Mouse (Mus musculus) lung, postnatal 0 days (tissue): ENCODE data around the gene Fbxo5. TPM values are rescaled to one million over a fixed set of nuclear protein-coding genes. Genes with fewer than 3 reads are reported as not detected.

Experiments used
- ATAC-seq: fragments of 200-750 bp; cut with Nextera tagmentation; 2 replicates; pipeline ENCODE4 v1.8.0; 2017; ENCODE audit warnings: moderate library complexity
- DNase-seq: peaks from one replicate; pipeline ENCODE4 v3.0.0-alpha.2; 2016; ENCODE audit warnings: low spot score
- H3K27ac ChIP-seq: fragments of 300-500 bp; sonication (generic); 2 replicates; pipeline ENCODE4 v1.5.1; 2014; ENCODE audit warnings: antibody characterized with exemption, mild to moderate bottlenecking, low read length, mixed read lengths
- H3K27me3 ChIP-seq: fragments of 300-500 bp; sonication (generic); replicated peaks from 2 replicates; pipeline ENCODE4 v1.6.1; 2014; ENCODE audit warnings: low read length, mixed read lengths; ENCODE audit not compliant: insufficient read depth
- H3K36me3 ChIP-seq: fragments of 300-500 bp; sonication (generic); 2 replicates; pipeline ENCODE4 v1.6.1; 2014; ENCODE audit warnings: low read length, mixed read lengths; ENCODE audit not compliant: insufficient read depth
- H3K4me1 ChIP-seq: fragments of 300-500 bp; sonication (generic); 2 replicates; pipeline ENCODE4 v1.6.1; 2014; ENCODE audit warnings: antibody characterized with exemption, low read depth, low read length, mixed read lengths; ENCODE audit not compliant: insufficient read depth
- H3K4me2 ChIP-seq: fragments of 300-500 bp; sonication (generic); replicated peaks from 2 replicates; pipeline ENCODE4 v1.6.1; 2014; ENCODE audit warnings: low read depth, mild to moderate bottlenecking, low read length, moderate library complexity, mixed read lengths
- H3K4me3 ChIP-seq: fragments of 300-500 bp; sonication (generic); 2 replicates; pipeline ENCODE4 v1.5.1; 2014; ENCODE audit warnings: low read depth, low read length
- H3K9ac ChIP-seq: fragments of 300-500 bp; sonication (generic); replicated peaks from 2 replicates; pipeline ENCODE4 v1.6.1; 2014; ENCODE audit warnings: low read depth, mild to moderate bottlenecking
- H3K9me3 ChIP-seq: fragments of 300-500 bp; sonication (generic); 2 replicates; pipeline ENCODE4 v1.6.1; 2016; ENCODE audit warnings: low read length, mixed read lengths
- CTCF ChIP-seq: IDR thresholded peaks from 2 replicates; pipeline ENCODE4 v1.5.1; 2016; ENCODE audit warnings: antibody characterized with exemption, mild to moderate bottlenecking
- EP300 ChIP-seq: IDR thresholded peaks from 2 replicates; pipeline ENCODE4 v1.6.1; 2016; ENCODE audit warnings: antibody characterized with exemption, mild to moderate bottlenecking, control low read depth
- WGBS: fragments of 180-500 bp; shearing (Covaris S2); extraction: QIAGEN DNeasy Blood & Tissue Kit; methylation state at CpG from one replicate; pipeline ENCODE4 v1.1.7; 2014; 5-methylcytosine and 5-hydroxymethylcytosine counted together
- polyA plus RNA-seq: library from polyadenylated mRNA; unstranded; fragments of >200 nt; fragmentation: Nextera tagmentation; extraction: Ambion mirVana; gene quantifications from 2 replicates; pipeline ENCODE4 v1.2.1, GENCODE M21; 2015

The Fbxo5 gene
- polyA plus RNA-seq, 1 experiment from 2014 or later = 8.4 TPM

DNA sequence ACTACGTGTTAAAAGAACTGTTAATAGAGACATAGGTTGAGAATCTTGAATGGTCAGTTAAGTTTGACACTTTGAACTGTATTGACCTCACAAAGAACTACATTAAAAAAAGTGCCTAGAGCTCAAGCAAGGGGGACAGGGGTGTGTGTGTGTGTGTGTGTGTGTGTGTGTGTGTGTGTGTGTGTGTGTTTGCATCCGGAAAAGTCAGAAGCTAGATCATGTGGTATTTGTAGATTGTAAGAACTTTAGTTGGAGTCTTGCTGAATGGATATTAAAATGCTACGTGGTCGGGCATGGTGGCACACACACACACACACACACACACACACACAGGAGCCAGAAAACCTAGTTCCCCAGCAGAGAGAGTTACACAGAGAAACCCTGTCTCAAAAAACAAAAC lies 1.6 kb upstream of the Fbxo5 start:
- H3K4me3 ChIP-seq = no peak overlapping the region
- no peak for ATAC-seq
- 34% methylated on average over 4 of the region's 4 CpGs for WGBS
- H3K4me2 ChIP-seq = no peak overlapping the region
- no peaks in the 10 kb centered on the region for H3K36me3 ChIP-seq
- no peak for TF ChIP-seq CTCF
- no peak for TF ChIP-seq EP300
- no peak overlapping the region for H3K9ac ChIP-seq
- peaks cover 13% of the 10 kb centered on the region; the same call in 1 of the 2 replicates for H3K4me1 ChIP-seq
- no peaks in the 10 kb centered on the region for H3K9me3 ChIP-seq
- 0 out of 2 replicates have a peak overlapping the region, but pooled peaks have one; percentile 39 for H3K27ac ChIP-seq
- DNase-seq = no peak
- no peaks in the 10 kb centered on the region for H3K27me3 ChIP-seq

DNA sequence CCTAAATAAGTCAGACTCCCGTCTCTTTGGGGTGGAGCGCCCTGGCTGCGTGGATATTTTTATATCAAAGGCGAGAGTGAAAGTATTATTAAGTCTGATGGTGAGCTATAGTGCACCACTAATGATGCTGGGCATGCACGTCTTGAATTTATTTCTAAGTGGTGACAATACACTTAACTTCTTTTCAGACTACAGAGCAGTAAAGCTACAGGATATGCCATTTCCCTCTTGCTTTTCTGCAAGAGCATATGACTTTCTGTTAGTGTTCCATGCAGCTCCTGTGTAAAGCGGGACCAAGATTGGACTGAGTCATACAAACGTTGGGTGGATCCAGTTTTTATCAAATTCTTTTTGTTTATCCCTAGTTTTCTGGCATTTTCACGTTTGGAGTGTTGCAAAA lies 1.0 kb upstream of the Fbxo5 start:
- Histone ChIP-seq H3K27ac (peak overlapping the region; percentile 72), H3K9ac (0 out of 2 replicates have a peak overlapping the region, but pooled peaks have one; percentile 20), H3K4me1 (peaks cover 13% of the 10 kb centered on the region; the same call in 1 of the 2 replicates), H3K27me3 (no peaks in the 10 kb centered on the region), H3K36me3 (0 out of 2 replicates have a peak, but pooled peaks cover 1% of the 10 kb centered on the region), H3K9me3 (no peaks in the 10 kb centered on the region), H3K4me3 (peak overlapping the region; percentile 68), H3K4me2 (peak overlapping the region; percentile 100)
- ATAC-seq = no peak
- DNase-seq = peak; percentile 32
- WGBS = 6% methylated on average over 8 of the region's 8 CpGs
- TF ChIP-seq EP300 (no peak), CTCF (no peak)

- H3K27ac ChIP-seq = peak overlapping the region; percentile 72
- no peak for TF ChIP-seq EP300
- no peak for TF ChIP-seq CTCF
- WGBS = under 1% methylated on average over 43 of the region's 43 CpGs
- DNase-seq (peak; percentile 99), ATAC-seq (peak; percentile 92)
- H3K4me1 ChIP-seq = peaks cover 13% of the 10 kb centered on the region; the same call in 1 of the 2 replicates
- no peaks in the 10 kb centered on the region for H3K27me3 ChIP-seq
- H3K9ac ChIP-seq = 0 out of 2 replicates have a peak overlapping the region, but pooled peaks have one; percentile 20
- peak overlapping the region; percentile 100 for H3K4me2 ChIP-seq
- H3K9me3 ChIP-seq = no peaks in the 10 kb centered on the region
- peak overlapping the region; percentile 68 for H3K4me3 ChIP-seq
- H3K36me3 ChIP-seq = 0 out of 2 replicates have a peak, but pooled peaks cover 6% of the 10 kb centered on the region
Observed at GRCm38 (mm10) chr10:5805731-5806307, 419 bp upstream of the Fbxo5 start.

- H3K36me3 ChIP-seq = peaks cover 11% of the 10 kb centered on the region; the same call in 1 of the 2 replicates
- no peaks in the 10 kb centered on the region for H3K27me3 ChIP-seq
- no peak overlapping the region; the same call in 1 of the 2 replicates for H3K9ac ChIP-seq
- H3K4me2 ChIP-seq = peak overlapping the region; percentile 100
- H3K9me3 ChIP-seq = no peaks in the 10 kb centered on the region
- H3K4me1 ChIP-seq = peaks cover 13% of the 10 kb centered on the region; the same call in 1 of the 2 replicates
- under 1% methylated on average over 22 of the region's 24 CpGs for WGBS
- ATAC-seq (no peak), DNase-seq (no peak)
- H3K27ac ChIP-seq = no peak overlapping the region
- peak overlapping the region; percentile 68 for H3K4me3 ChIP-seq
- TF ChIP-seq CTCF (no peak), EP300 (no peak)
Observed at GRCm38 (mm10) chr10:5804691-5805156, 676 bp downstream of the Fbxo5 start.

- 3% methylated on average over 1 of the region's 1 CpGs for WGBS
- Histone ChIP-seq H3K27ac (no peak overlapping the region), H3K4me2 (no peak overlapping the region; the same call in 1 of the 2 replicates), H3K4me3 (no peak overlapping the region; the same call in 1 of the 2 replicates), H3K9me3 (no peaks in the 10 kb centered on the region), H3K27me3 (no peaks in the 10 kb centered on the region), H3K4me1 (peaks cover 13% of the 10 kb centered on the region; the same call in 1 of the 2 replicates), H3K9ac (0 out of 2 replicates have a peak overlapping the region, but pooled peaks have one; percentile 12), H3K36me3 (peaks cover 11% of the 10 kb centered on the region; the same call in 1 of the 2 replicates)
- no peak for DNase-seq
- no peak for TF ChIP-seq EP300
- TF ChIP-seq CTCF = no peak
- no peak for ATAC-seq
Observed at GRCm38 (mm10) chr10:5803739-5804138, 1.7 kb downstream of the Fbxo5 start.

DNA sequence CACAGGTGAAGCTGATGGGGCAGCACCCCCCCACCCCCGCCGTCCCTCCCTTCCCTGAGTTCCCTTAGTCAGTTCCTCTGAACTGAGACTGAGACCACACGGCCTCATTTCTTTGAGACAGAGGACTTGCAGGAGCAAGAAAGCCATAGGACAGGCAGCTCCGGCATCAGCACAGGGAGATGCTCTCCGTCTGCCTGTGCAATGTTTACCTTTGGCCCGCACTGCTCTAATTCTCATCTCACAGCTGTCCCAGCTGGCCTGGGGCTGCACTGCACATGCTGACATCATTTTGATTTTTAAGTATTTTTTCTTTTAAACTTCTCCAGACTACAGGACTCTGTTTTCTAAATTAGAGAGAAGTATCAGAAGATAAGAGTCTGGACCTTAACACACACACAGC lies 2.5 kb downstream of the Fbxo5 start:
- no peak for TF ChIP-seq EP300
- TF ChIP-seq CTCF = no peak

More for the DNA sequence above, 2.5 kb downstream of the Fbxo5 start:
- H3K27ac ChIP-seq = no peak overlapping the region
- no peak overlapping the region for H3K4me3 ChIP-seq
- no peak overlapping the region for H3K9ac ChIP-seq
- no peaks in the 10 kb centered on the region for H3K9me3 ChIP-seq
- H3K27me3 ChIP-seq = no peaks in the 10 kb centered on the region
- no peak for ATAC-seq
- WGBS = 4% methylated on average over 6 of the region's 6 CpGs
- peak overlapping the region; percentile 8; the same call in 1 of the 2 replicates for H3K4me2 ChIP-seq
- peaks cover 13% of the 10 kb centered on the region; the same call in 1 of the 2 replicates for H3K4me1 ChIP-seq
- DNase-seq = no peak
- H3K36me3 ChIP-seq = peaks cover 13% of the 10 kb centered on the region; the same call in 1 of the 2 replicates
